In genomic region chr11:111512471-111512870, GRCm38 (mm10) we compare ENCODE assay signal across 21 mouse cellular contexts.
A peak's percentile ranks its signal among the peaks of the same experiment; 100 is the strongest.
DNase-seq lines count a peak whose midpoint lies in the region; ATAC-seq and TF ChIP-seq lines count a peak whose summit lies in the region.
"Had no signal": no experiment of that assay in that cellular context is flagged by ENCODE, and none has a peak within 500 bp of the region (broad histone marks: within the 10 kb centered on the region; RNA-seq: fewer than 3 reads in every experiment).

No protein-coding gene starts in this region.

- 38% methylated on average over 4 of the region's 4 CpGs for WGBS in hindbrain, embryonic 11.5 days
- 14% methylated on average over 4 of the region's 4 CpGs for WGBS in hindbrain, embryonic 13.5 days

- DNase-seq in cerebellum, adult 9-10 months: peak; percentile 19
- DNase-seq in cerebellum, adult 18-20 months: no peak
- no peak for DNase-seq in hindbrain, embryonic 11.5 days (ENCODE audit: low spot score)
- DNase-seq in left cerebral cortex, adult 2 months (ENCODE audit: extremely low spot score in 1 of 2, low spot score in 2 of 2): no peak
- DNase-seq in left cerebral cortex, postnatal 14 days (ENCODE audit: low spot score in 2 of 2): no peak
- DNase-seq in telencephalon, adult 2 months (ENCODE audit: low read depth, low spot score): peak; percentile 83
- no peak for DNase-seq in neural tube, embryonic 10.5 days (ENCODE audit: extremely low spot score, low spot score)
- DNase-seq: adrenal gland, postnatal 14 days; cerebellum, postnatal 14 days; kidney, adult 11 months; kidney, postnatal 36 days; liver, embryonic 13.5 days; lung, adult 2 months; lung, postnatal 14 days; thymus, adult 2 months had no signal

- no peaks in the 10 kb centered on the region for H3K27me3 ChIP-seq in hindbrain, embryonic 11.5 days (ENCODE audit: control insufficient read depth, insufficient read depth, low read length)
- H3K27me3 ChIP-seq in hindbrain, embryonic 13.5 days: no peaks in the 10 kb centered on the region
- H3K27me3 ChIP-seq: forebrain, embryonic 13.5 days; kidney, embryonic 15.5 days; limb, embryonic 13.5 days; liver, embryonic 13.5 days; midbrain, embryonic 12.5 days had no signal

- no peak; the same call in 1 of the 2 replicates for ATAC-seq in hindbrain, embryonic 11.5 days (ENCODE audit: low FRiP score)
- ATAC-seq in hindbrain, embryonic 13.5 days (ENCODE audit: low FRiP score): no peak
- ATAC-seq: forebrain, embryonic 13.5 days had no signal

- no peak overlapping the region for H3K4me3 ChIP-seq in hindbrain, embryonic 11.5 days (ENCODE audit: low read depth, low read length)
- H3K4me3 ChIP-seq in hindbrain, embryonic 13.5 days: no peak overlapping the region
- no peak overlapping the region for H3K4me3 ChIP-seq in left cerebral cortex, adult 2 months
- H3K4me3 ChIP-seq: forebrain, embryonic 13.5 days; kidney, embryonic 15.5 days; limb, embryonic 13.5 days; liver, embryonic 13.5 days; midbrain, embryonic 12.5 days had no signal

- no peak overlapping the region for H3K4me2 ChIP-seq in hindbrain, embryonic 11.5 days (replicated peaks; ENCODE audit: low read depth, low read length)
- no peak overlapping the region for H3K4me2 ChIP-seq in hindbrain, embryonic 13.5 days
- H3K4me2 ChIP-seq: forebrain, embryonic 13.5 days; heart, embryonic 11.5 days; kidney, embryonic 15.5 days; limb, embryonic 13.5 days; liver, embryonic 13.5 days; midbrain, embryonic 12.5 days had no signal

- no peak for TF ChIP-seq CTCF in left cerebral cortex, adult 2 months (IDR thresholded peaks at IDR 0.05)

- H3K36me3 ChIP-seq in hindbrain, embryonic 11.5 days (ENCODE audit: control insufficient read depth, insufficient read depth, low read length): no peaks in the 10 kb centered on the region
- no peaks in the 10 kb centered on the region for H3K36me3 ChIP-seq in hindbrain, embryonic 13.5 days
- H3K36me3 ChIP-seq: kidney, embryonic 15.5 days; limb, embryonic 13.5 days; liver, embryonic 13.5 days; midbrain, embryonic 12.5 days had no signal

- 0 out of 2 replicates have a peak overlapping the region, but pooled peaks have one; percentile 9 for H3K27ac ChIP-seq in hindbrain, embryonic 11.5 days (ENCODE audit: low read depth, low read length)
- no peak overlapping the region for H3K27ac ChIP-seq in hindbrain, embryonic 13.5 days
- H3K27ac ChIP-seq in left cerebral cortex, adult 2 months: peak overlapping the region; percentile 47; the same call in 1 of the 2 replicates
- H3K27ac ChIP-seq: forebrain, embryonic 13.5 days; kidney, embryonic 15.5 days; limb, embryonic 13.5 days; liver, embryonic 13.5 days; midbrain, embryonic 12.5 days had no signal

- intact Hi-C loops in left cerebral cortex, adult 2 months (cut with DNase I): no loop called here
- intact Hi-C loops in left cerebral cortex, postnatal 14 days (cut with DNase I): no loop called here

- H3K9me3 ChIP-seq in hindbrain, embryonic 11.5 days (ENCODE audit: control insufficient read depth, low read length): no peaks in the 10 kb centered on the region
- no peaks in the 10 kb centered on the region for H3K9me3 ChIP-seq in hindbrain, embryonic 13.5 days
- H3K9me3 ChIP-seq: forebrain, embryonic 13.5 days; kidney, embryonic 15.5 days; limb, embryonic 13.5 days; liver, embryonic 13.5 days; midbrain, embryonic 12.5 days had no signal

- no peaks in the 10 kb centered on the region for H3K4me1 ChIP-seq in hindbrain, embryonic 11.5 days (replicated peaks; ENCODE audit: control insufficient read depth, insufficient read depth, low read length)
- H3K4me1 ChIP-seq in hindbrain, embryonic 13.5 days (replicated peaks): peaks cover 6% of the 10 kb centered on the region; the same call in 1 of the 2 replicates
- H3K4me1 ChIP-seq: forebrain, embryonic 13.5 days; kidney, embryonic 15.5 days; limb, embryonic 13.5 days; liver, embryonic 13.5 days had no signal

- no peak overlapping the region for H3K9ac ChIP-seq in hindbrain, embryonic 11.5 days (ENCODE audit: low read depth, low read length)
- no peak overlapping the region for H3K9ac ChIP-seq in hindbrain, embryonic 13.5 days
- H3K9ac ChIP-seq: forebrain, embryonic 13.5 days; kidney, embryonic 15.5 days; limb, embryonic 13.5 days; liver, embryonic 13.5 days; midbrain, embryonic 12.5 days had no signal

Comparison
In these comparisons a context has a peak if more than half of its experiments do, and no peak if none do; other contexts are left out.
1. DNase-seq: peak in cerebellum, adult 9-10 months (single experiment) and telencephalon, adult 2 months (single experiment); none in cerebellum, adult 18-20 months (0 of 2), hindbrain, embryonic 11.5 days (single experiment), left cerebral cortex, adult 2 months (0 of 2), left cerebral cortex, postnatal 14 days (0 of 2) and neural tube, embryonic 10.5 days (single experiment).